In genomic region chr8:47853356-47853755, GRCm38 (mm10) we compare ENCODE assay signal across 38 mouse cellular contexts. TPM values are rescaled to one million over a fixed set of nuclear protein-coding genes. Genes with fewer than 3 reads are reported as not detected.
DNase-seq lines count a peak whose midpoint lies in the region; ATAC-seq and TF ChIP-seq lines count a peak whose summit lies in the region.
"Had no signal": no experiment of that assay in that cellular context is flagged by ENCODE, and none has a peak within 500 bp of the region (broad histone marks: within the 10 kb centered on the region; RNA-seq: fewer than 3 reads in every experiment).

No protein-coding gene starts in this region.

- ATAC-seq in cerebellum, adult (ENCODE audit: insufficient number of reproducible peaks, low FRiP score, low TSS enrichment), result peak; percentile 9; the same call in 1 of the 2 replicates
- no peak for ATAC-seq in heart, embryonic 13.5 days (ENCODE audit: extremely low read depth, insufficient number of reproducible peaks, low FRiP score, low TSS enrichment)
- no peak for ATAC-seq in stomach, postnatal 0 days (ENCODE audit: low FRiP score, low TSS enrichment)
- ATAC-seq: activated CD4-positive, CD25-positive, alpha-beta regulatory T cell, adult 4 months; forebrain, embryonic 13.5 days had no signal

- no peak for DNase-seq in cerebellum, adult 11-12 months
- DNase-seq in heart, postnatal 36 days, result no peak
- no peak for DNase-seq in limb, embryonic 10.5 days (ENCODE audit: low spot score)
- no peak for DNase-seq in stomach, postnatal 0 days (ENCODE audit: low spot score)
- DNase-seq in layer of hippocampus, adult 9-11 months, result no peak
- DNase-seq: adrenal gland, adult 2 months; cerebellum, adult 9-10 months; cerebellum, postnatal 36 days; gastrocnemius, postnatal 25 days; heart, adult 2 months; heart, postnatal 4 days; kidney, adult 11 months; kidney, postnatal 36 days had no signal

- no peaks in the 10 kb centered on the region for H3K9me3 ChIP-seq in heart, embryonic 13.5 days
- no peaks in the 10 kb centered on the region for H3K9me3 ChIP-seq in limb, embryonic 10.5 days (replicated peaks)
- no peaks in the 10 kb centered on the region for H3K9me3 ChIP-seq in stomach, postnatal 0 days (ENCODE audit: control insufficient read depth, low read length)
- H3K9me3 ChIP-seq: forebrain, embryonic 13.5 days; heart, embryonic 15.5 days; hindbrain, embryonic 13.5 days; kidney, embryonic 15.5 days; lung, embryonic 15.5 days; midbrain, embryonic 10.5 days; neural tube, embryonic 13.5 days had no signal

- peaks cover 23% of the 10 kb centered on the region for H3K4me1 ChIP-seq in heart, embryonic 13.5 days
- H3K4me1 ChIP-seq in limb, embryonic 10.5 days, result peaks cover 24% of the 10 kb centered on the region
- no peaks in the 10 kb centered on the region for H3K4me1 ChIP-seq in stomach, postnatal 0 days (replicated peaks; ENCODE audit: control insufficient read depth, insufficient read depth)
- H3K4me1 ChIP-seq: hindbrain, embryonic 13.5 days had no signal

- WGBS in heart, embryonic 13.5 days, result 85% methylated on average over 5 of the region's 5 CpGs
- WGBS in limb, embryonic 10.5 days, result 91% methylated on average over 5 of the region's 5 CpGs
- 82% methylated on average over 5 of the region's 5 CpGs for WGBS in stomach, postnatal 0 days

- peaks cover 82% of the 10 kb centered on the region for H3K36me3 ChIP-seq in heart, embryonic 13.5 days
- H3K36me3 ChIP-seq in limb, embryonic 10.5 days, result peaks cover 66% of the 10 kb centered on the region
- peaks cover 9% of the 10 kb centered on the region for H3K36me3 ChIP-seq in stomach, postnatal 0 days (ENCODE audit: control insufficient read depth, insufficient read depth, low read length)

- no peak for TF ChIP-seq CTCF in stomach, postnatal 0 days (IDR thresholded peaks at IDR 0.05; ENCODE audit: low read depth)

- H3K27ac ChIP-seq in heart, embryonic 13.5 days (replicated peaks), result peak overlapping the region; percentile 81; the same call in 1 of the 2 replicates
- H3K27ac ChIP-seq in limb, embryonic 10.5 days, result peak overlapping the region; percentile 64; the same call in 1 of the 2 replicates
- H3K27ac ChIP-seq in stomach, postnatal 0 days (replicated peaks), result 0 out of 2 replicates have a peak overlapping the region, but pooled peaks have one; percentile 24
- H3K27ac ChIP-seq: forebrain, embryonic 13.5 days; heart, adult 2 months; hindbrain, embryonic 13.5 days; kidney, embryonic 15.5 days; layer of hippocampus, adult 2 months; midbrain, embryonic 10.5 days; neural tube, embryonic 13.5 days had no signal

- H3K4me2 ChIP-seq in heart, embryonic 13.5 days, result no peak overlapping the region
- H3K4me2 ChIP-seq in stomach, postnatal 0 days (replicated peaks; ENCODE audit: low read depth), result no peak overlapping the region
- H3K4me2 ChIP-seq: forebrain, embryonic 13.5 days; heart, embryonic 15.5 days; hindbrain, embryonic 13.5 days; kidney, embryonic 15.5 days; liver, embryonic 11.5 days; lung, embryonic 15.5 days; neural tube, embryonic 13.5 days had no signal

- H3K27me3 ChIP-seq in heart, embryonic 13.5 days (replicated peaks), result no peaks in the 10 kb centered on the region
- no peaks in the 10 kb centered on the region for H3K27me3 ChIP-seq in limb, embryonic 10.5 days (ENCODE audit: low read depth, poor library complexity, severe bottlenecking)
- H3K27me3 ChIP-seq in stomach, postnatal 0 days (ENCODE audit: control insufficient read depth, insufficient read depth, low read length), result no peaks in the 10 kb centered on the region
- H3K27me3 ChIP-seq: CH12.LX; forebrain, embryonic 13.5 days; heart, embryonic 15.5 days; hindbrain, embryonic 13.5 days; kidney, embryonic 15.5 days; lung, embryonic 15.5 days; neural tube, embryonic 13.5 days had no signal

- no peak overlapping the region for H3K4me3 ChIP-seq in heart, embryonic 13.5 days
- no peak overlapping the region for H3K4me3 ChIP-seq in limb, embryonic 10.5 days
- no peak overlapping the region for H3K4me3 ChIP-seq in stomach, postnatal 0 days (ENCODE audit: low read depth, low read length)
- H3K4me3 ChIP-seq: erythroblast, embryonic 14.5 days; forebrain, embryonic 13.5 days; heart, adult 2 months; heart, embryonic 15.5 days; hindbrain, embryonic 13.5 days; kidney, embryonic 15.5 days; layer of hippocampus, adult 2 months; lung, embryonic 15.5 days; midbrain, embryonic 10.5 days; neural tube, embryonic 13.5 days had no signal

- intact Hi-C loops in heart, postnatal 36 days (cut with DNase I), result no loop called here

- no peak for TF ChIP-seq EP300 in stomach, postnatal 0 days (optimal IDR thresholded peaks at IDR 0.05)

- H3K9ac ChIP-seq in heart, embryonic 13.5 days, result no peak overlapping the region
- no peak overlapping the region for H3K9ac ChIP-seq in stomach, postnatal 0 days (ENCODE audit: low read length)
- H3K9ac ChIP-seq: forebrain, embryonic 13.5 days; heart, embryonic 15.5 days; hindbrain, embryonic 13.5 days; kidney, embryonic 15.5 days; lung, embryonic 15.5 days; neural tube, embryonic 13.5 days had no signal

RNA-seq across cellular contexts. Expression of gene Cldn22, which starts 29.1 kb away (rescaled TPM):
- polyA plus RNA-seq in heart, embryonic 13.5 days (2015; fragmentation: Nextera tagmentation; extraction: Ambion mirVana), result not detected in 2 replicates
- total RNA-seq in heart, postnatal 36 days (2021), result not detected
- polyA plus RNA-seq in limb, embryonic 10.5 days (2016; fragmentation: Nextera tagmentation; extraction: Ambion mirVana), result not detected in 2 replicates
- polyA plus RNA-seq in stomach, postnatal 0 days (2015; fragmentation: Nextera tagmentation; extraction: Ambion mirVana), result not detected in 2 replicates
- total RNA-seq: adrenal gland, postnatal 4 days; CH12.LX; heart, adult 2 months; heart, postnatal 4 days; megakaryocyte progenitor cell, adult 5-6 weeks had no signal
- polyA plus RNA-seq: C2C12; embryonic facial prominence, embryonic 14.5 days; erythroblast, embryonic 14.5 days; forebrain, embryonic 13.5 days; heart, embryonic 15.5 days; hindbrain, embryonic 13.5 days; kidney, embryonic 15.5 days; liver, embryonic 11.5 days; liver, embryonic 16.5 days; lung, embryonic 15.5 days; midbrain, embryonic 10.5 days; neural tube, embryonic 13.5 days; small intestine, adult 2 months; stomach, embryonic 14.5 days had no signal

RNA-seq across cellular contexts. Expression of gene Cldn24, which starts 31.4 kb away (rescaled TPM):
- not detected in 2 replicates for polyA plus RNA-seq in heart, embryonic 13.5 days (2015; fragmentation: Nextera tagmentation; extraction: Ambion mirVana)
- not detected for total RNA-seq in heart, postnatal 36 days (2021)
- polyA plus RNA-seq in limb, embryonic 10.5 days (2016; fragmentation: Nextera tagmentation; extraction: Ambion mirVana), result not detected in 2 replicates
- not detected in 2 replicates for polyA plus RNA-seq in stomach, postnatal 0 days (2015; fragmentation: Nextera tagmentation; extraction: Ambion mirVana)
- total RNA-seq: adrenal gland, adult 2 months; adrenal gland, postnatal 4 days; CH12.LX; ES-E14; gastrocnemius, postnatal 25 days; heart, adult 2 months; heart, postnatal 4 days; layer of hippocampus, adult 2 months; layer of hippocampus, postnatal 25 days; left cerebral cortex, adult 8-10 months; megakaryocyte progenitor cell, adult 5-6 weeks had no signal
- polyA plus RNA-seq: activated CD4-positive, CD25-positive, alpha-beta regulatory T cell, adult 4 months; adrenal gland, adult 2 months; C2C12; embryonic facial prominence, embryonic 14.5 days; erythroblast, embryonic 14.5 days; forebrain, embryonic 13.5 days; heart, adult 2 months; heart, embryonic 15.5 days; hindbrain, embryonic 13.5 days; kidney, embryonic 15.5 days; liver, embryonic 11.5 days; liver, embryonic 16.5 days; lung, embryonic 15.5 days; midbrain, embryonic 10.5 days; neural tube, embryonic 13.5 days; stomach, embryonic 14.5 days; urinary bladder, adult 2 months had no signal

Comparison
In these comparisons a context has a peak if more than half of its experiments do, and no peak if none do; other contexts are left out.
1. H3K27ac ChIP-seq: peak in every context shown above with its lines; median percentile 81 in heart, embryonic 13.5 days; 64 in limb, embryonic 10.5 days; 24 in stomach, postnatal 0 days.